Mouse (Mus musculus) liver, embryonic 13.5 days (tissue): ENCODE results near the gene Rabggtb. TPM values are rescaled to one million over a fixed set of nuclear protein-coding genes. Genes with fewer than 3 reads are reported as not detected.

ENCODE experiments used
- ATAC-seq: fragments of 200-750 bp; cut with Nextera tagmentation; 2 replicates; pipeline ENCODE4 v1.8.0; 2017; ENCODE audit warnings: low read depth, mild to moderate bottlenecking, moderate number of reproducible peaks, moderate library complexity
- DNase-seq: peaks from one replicate; pipeline ENCODE4 v3.0.0; 2022
- H3K27ac ChIP-seq: fragments of 300-500 bp; sonication (generic); 2 replicates; pipeline ENCODE4 v1.5.1; 2015; ENCODE audit warnings: moderate library complexity, mild to moderate bottlenecking, inconsistent platforms
- H3K27me3 ChIP-seq: fragments of 300-500 bp; sonication (generic); 2 replicates; pipeline ENCODE4 v1.6.1; 2015; ENCODE audit warnings: mild to moderate bottlenecking, inconsistent platforms
- H3K36me3 ChIP-seq: fragments of 300-500 bp; sonication (generic); 2 replicates; pipeline ENCODE4 v1.6.1; 2015; ENCODE audit warnings: mild to moderate bottlenecking, inconsistent platforms
- H3K4me1 ChIP-seq: fragments of 300-500 bp; sonication (generic); replicated peaks from 2 replicates; pipeline ENCODE4 v1.6.1; 2015; ENCODE audit warnings: inconsistent platforms
- H3K4me2 ChIP-seq: fragments of 300-500 bp; sonication (generic); 2 replicates; pipeline ENCODE4 v1.6.1; 2015; ENCODE audit warnings: inconsistent platforms, mild to moderate bottlenecking, moderate library complexity
- H3K4me3 ChIP-seq: fragments of 300-500 bp; sonication (generic); replicated peaks from 2 replicates; pipeline ENCODE4 v1.5.1; 2015; ENCODE audit warnings: mild to moderate bottlenecking, inconsistent platforms
- H3K9ac ChIP-seq: fragments of 300-500 bp; sonication (generic); 2 replicates; pipeline ENCODE4 v1.6.1; 2015; ENCODE audit warnings: mild to moderate bottlenecking, inconsistent platforms
- H3K9me3 ChIP-seq: fragments of 300-500 bp; sonication (generic); replicated peaks from 2 replicates; pipeline ENCODE4 v1.6.1; 2016; ENCODE audit warnings: inconsistent platforms
- WGBS: fragments of 180-500 bp; shearing (Covaris S2); methylation state at CpG from one replicate; pipeline ENCODE4 v1.1.7; 2015; ENCODE audit not compliant: insufficient replicate concordance; 5-methylcytosine and 5-hydroxymethylcytosine counted together
- polyA plus RNA-seq: library from polyadenylated mRNA; unstranded; fragments of >200 nt; fragmentation: Nextera tagmentation; extraction: Ambion mirVana; gene quantifications from 2 replicates; pipeline ENCODE4 v1.2.1, GENCODE M21; 2015

Gene Rabggtb
- 56.3 and 59.4 TPM in 2 replicates for polyA plus RNA-seq

- H3K4me2 ChIP-seq, result peak within 1 kb of the TSS; percentile 89
- peak within 1 kb of the TSS; percentile 94 for H3K27ac ChIP-seq
- peak; percentile 92 for ATAC-seq
- peak within 1 kb of the TSS; percentile 76 for H3K4me3 ChIP-seq
- H3K9me3 ChIP-seq, result no peaks in the 10 kb centered on the region
- no peaks in the 10 kb centered on the region for H3K27me3 ChIP-seq
- H3K4me1 ChIP-seq, result peaks cover 50% of the 10 kb centered on the region
- H3K9ac ChIP-seq, result peak within 1 kb of the TSS; percentile 92
- WGBS, result under 1% methylated on average over 65 of the region's 65 CpGs
- DNase-seq, result peak; percentile 91
- peaks cover 40% of the 10 kb centered on the region for H3K36me3 ChIP-seq
Observed at GRCm38 (mm10) chr3:153912546-153913509, at the start of gene Rabggtb. Gene Rabggtb (minus strand): TSS chr3:153913009.

DNA sequence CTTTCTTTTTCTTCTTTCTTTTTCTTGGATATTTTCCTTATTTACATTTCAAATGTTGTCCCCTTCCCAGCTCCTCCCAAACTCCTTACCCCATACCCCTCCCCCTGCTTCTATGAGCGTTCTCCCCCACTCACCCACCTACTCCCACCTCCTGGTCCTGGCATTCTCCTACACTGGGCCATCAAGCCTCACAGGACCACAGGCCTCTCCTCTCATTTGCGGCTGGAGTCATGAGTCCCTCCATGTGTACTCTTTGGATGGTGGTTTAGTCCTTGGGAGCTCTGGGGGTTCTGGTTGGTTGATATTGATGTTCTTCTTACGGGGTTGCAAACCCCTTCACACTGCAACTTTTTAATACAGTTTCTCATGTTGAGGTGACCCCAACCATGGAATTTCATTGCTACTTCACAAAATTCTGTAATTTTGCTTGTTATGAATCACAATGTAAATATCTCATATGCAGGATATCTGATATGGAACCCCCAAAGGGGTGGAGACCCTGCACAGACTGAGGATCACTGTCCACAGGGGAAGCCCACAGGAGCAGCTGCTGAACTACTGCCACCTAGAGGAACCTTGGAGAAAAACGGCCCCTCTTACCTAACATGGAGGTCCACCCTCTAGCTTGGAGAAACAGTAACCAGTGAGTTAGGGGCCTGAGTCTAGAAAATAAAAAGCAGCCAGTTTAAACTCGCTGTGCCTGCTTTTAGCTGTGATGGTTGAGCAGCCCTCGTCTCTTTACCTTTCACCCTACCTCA, 49.0 kb upstream of the Rabggtb start:
- Histone ChIP-seq H3K36me3 (no peaks in the 10 kb centered on the region), H3K9ac (no peak overlapping the region), H3K27me3 (no peaks in the 10 kb centered on the region), H3K27ac (no peak overlapping the region), H3K4me3 (no peak overlapping the region), H3K9me3 (no peaks in the 10 kb centered on the region), H3K4me1 (no peaks in the 10 kb centered on the region), H3K4me2 (no peak overlapping the region)
- DNase-seq, result no peak
- ATAC-seq, result no peak; the same call in 1 of the 2 replicates
- 54% methylated on average over 6 of the region's 6 CpGs for WGBS

- H3K9ac ChIP-seq, result no peak overlapping the region
- H3K27ac ChIP-seq, result no peak overlapping the region
- no peaks in the 10 kb centered on the region for H3K36me3 ChIP-seq
- ATAC-seq, result no peak
- no peak overlapping the region for H3K4me3 ChIP-seq
- H3K4me1 ChIP-seq, result no peaks in the 10 kb centered on the region
- DNase-seq, result no peak
- no peak overlapping the region for H3K4me2 ChIP-seq
- no peaks in the 10 kb centered on the region for H3K27me3 ChIP-seq
- WGBS, result 41% methylated on average over 2 of the region's 2 CpGs
- H3K9me3 ChIP-seq, result no peaks in the 10 kb centered on the region
Observed at GRCm38 (mm10) chr3:153960884-153961283, 48.1 kb upstream of the Rabggtb start.

GRCm38 (mm10) chr3:153959731-153960207, 47.0 kb upstream of the Rabggtb start:
- Histone ChIP-seq H3K9me3 (no peaks in the 10 kb centered on the region), H3K9ac (no peak overlapping the region), H3K4me2 (no peak overlapping the region), H3K27ac (no peak overlapping the region), H3K36me3 (no peaks in the 10 kb centered on the region), H3K4me1 (no peaks in the 10 kb centered on the region), H3K4me3 (no peak overlapping the region), H3K27me3 (no peaks in the 10 kb centered on the region)
- ATAC-seq, result no peak
- DNase-seq, result no peak
- WGBS, result 78% methylated on average over 9 of the region's 9 CpGs

DNA sequence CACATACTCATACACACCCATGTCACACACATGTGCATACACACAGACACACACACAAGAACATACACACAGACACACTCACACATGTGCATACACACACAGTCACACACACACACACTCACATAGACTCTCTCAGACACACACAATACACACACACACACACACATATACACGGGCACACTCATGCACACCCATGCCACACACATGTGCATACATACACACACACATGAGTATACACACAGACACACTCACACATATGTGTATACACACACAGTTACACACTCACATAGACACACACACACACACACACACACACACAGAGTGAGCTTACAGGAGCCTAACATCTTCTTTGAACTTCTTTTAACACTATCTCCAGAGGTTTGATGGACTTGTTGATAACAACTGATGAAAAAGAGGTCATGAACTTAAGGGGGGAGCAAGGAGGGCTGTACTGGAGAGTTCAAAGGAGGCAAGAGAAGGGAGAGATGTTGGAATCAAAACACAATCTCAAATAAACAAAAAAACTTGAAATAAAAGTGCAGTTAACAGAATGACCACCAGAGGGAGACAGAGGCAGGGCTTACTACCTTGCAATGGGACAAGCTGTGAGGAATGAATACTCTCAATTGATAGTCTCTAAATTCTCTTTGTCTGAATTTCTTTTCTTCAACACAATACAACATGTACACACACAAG, 46.4 kb upstream of the Rabggtb start:
- Histone ChIP-seq H3K36me3 (no peaks in the 10 kb centered on the region), H3K4me3 (no peak overlapping the region), H3K4me1 (no peaks in the 10 kb centered on the region), H3K9me3 (no peaks in the 10 kb centered on the region), H3K9ac (no peak overlapping the region), H3K27ac (no peak overlapping the region), H3K4me2 (no peak overlapping the region), H3K27me3 (no peaks in the 10 kb centered on the region)
- ATAC-seq, result 0 out of 2 replicates have a peak, but pooled peaks have one; percentile 39
- DNase-seq, result no peak
- WGBS, result 79% methylated on average over 1 of the region's 1 CpGs

- WGBS, result 40% methylated on average over 5 of the region's 5 CpGs
Observed at GRCm38 (mm10) chr3:153957916-153958315, 45.1 kb upstream of the Rabggtb start.

DNA sequence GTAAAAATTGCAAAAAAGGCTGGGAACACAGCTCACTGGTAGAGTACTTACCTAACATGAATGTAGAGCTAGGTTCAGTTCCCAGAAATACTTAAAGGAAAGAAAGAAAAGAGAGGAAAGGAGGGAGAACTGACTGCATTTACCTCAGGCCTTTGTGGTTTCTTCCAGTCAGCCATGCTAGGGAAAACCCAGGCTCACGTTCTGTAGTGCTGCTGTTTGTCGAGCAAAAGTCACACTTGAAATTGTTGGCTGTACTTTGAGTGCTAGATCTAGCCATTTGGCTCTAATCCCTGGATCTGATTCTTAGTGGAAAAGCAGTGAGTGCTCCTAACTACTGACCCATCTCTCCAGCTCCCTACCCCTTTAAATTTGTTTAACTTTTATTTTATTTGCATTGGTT, 35.4 kb upstream of the Rabggtb start:
- no peaks in the 10 kb centered on the region for H3K27me3 ChIP-seq
- WGBS, result 51% methylated on average over 2 of the region's 2 CpGs
- H3K9ac ChIP-seq, result no peak overlapping the region
- no peaks in the 10 kb centered on the region for H3K36me3 ChIP-seq
- no peak for ATAC-seq
- H3K4me1 ChIP-seq, result peaks cover 18% of the 10 kb centered on the region
- H3K4me3 ChIP-seq, result no peak overlapping the region
- DNase-seq, result no peak
- no peak overlapping the region for H3K4me2 ChIP-seq
- no peak overlapping the region for H3K27ac ChIP-seq
- H3K9me3 ChIP-seq, result no peaks in the 10 kb centered on the region

More at GRCm38 (mm10) chr3:153957916-153958315, 45.1 kb upstream of the Rabggtb start:
- Histone ChIP-seq H3K9me3 (no peaks in the 10 kb centered on the region), H3K27me3 (no peaks in the 10 kb centered on the region), H3K4me1 (no peaks in the 10 kb centered on the region), H3K9ac (no peak overlapping the region), H3K4me3 (no peak overlapping the region), H3K36me3 (no peaks in the 10 kb centered on the region), H3K27ac (no peak overlapping the region), H3K4me2 (no peak overlapping the region)
- ATAC-seq, result no peak
- no peak for DNase-seq

GRCm38 (mm10) chr3:153947271-153947670, 34.5 kb upstream of the Rabggtb start:
- Histone ChIP-seq H3K4me3 (no peak overlapping the region), H3K9ac (no peak overlapping the region), H3K27me3 (no peaks in the 10 kb centered on the region), H3K9me3 (no peaks in the 10 kb centered on the region), H3K27ac (no peak overlapping the region), H3K4me1 (peaks cover 27% of the 10 kb centered on the region), H3K4me2 (no peak overlapping the region), H3K36me3 (no peaks in the 10 kb centered on the region)
- no peak for DNase-seq
- WGBS, result 69% methylated on average over 4 of the region's 4 CpGs
- ATAC-seq, result no peak

DNA sequence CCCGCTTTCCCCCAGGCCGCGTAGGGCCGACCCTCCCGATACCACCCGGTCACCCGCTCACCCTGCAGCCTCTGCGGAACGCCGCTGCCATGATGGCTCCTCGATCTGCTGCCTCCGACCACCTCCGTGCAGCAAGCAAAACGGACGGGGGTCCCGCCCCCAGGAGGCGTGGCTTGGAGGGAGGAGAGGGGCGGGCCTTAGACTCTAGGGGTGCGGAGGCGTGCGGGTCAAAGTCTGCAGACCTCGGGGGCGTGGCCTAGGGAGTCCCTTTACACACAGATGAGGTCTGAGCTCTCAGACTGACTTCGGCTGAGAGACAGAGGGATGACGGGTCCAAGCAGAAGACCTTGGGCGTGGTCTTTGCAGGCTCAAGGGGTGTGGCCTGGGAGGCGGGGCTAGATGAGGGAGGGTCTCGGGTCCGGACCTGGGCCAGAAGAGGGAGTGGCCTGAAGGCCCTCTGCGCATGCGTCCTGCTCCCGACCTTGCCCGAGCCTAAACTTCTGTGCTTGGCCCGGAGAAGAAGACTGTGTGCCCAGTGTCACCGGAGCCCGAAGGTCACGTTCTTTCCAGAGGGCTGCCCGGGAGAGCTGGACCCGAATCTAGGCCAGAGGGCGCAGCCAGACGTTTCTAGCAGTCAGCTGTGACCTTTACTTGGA, 31.7 kb upstream of the Rabggtb start, which contains the start of gene Acadm:
Gene Acadm, minus strand, starts transcription at position 298 of the 656 bp plus-strand sequence.
- H3K9me3 ChIP-seq, result no peaks in the 10 kb centered on the region
- peaks cover 47% of the 10 kb centered on the region for H3K4me1 ChIP-seq
- peaks cover 10% of the 10 kb centered on the region; the same call in 1 of the 2 replicates for H3K36me3 ChIP-seq
- peak within 1 kb of the TSS; percentile 89 for H3K4me2 ChIP-seq
- H3K4me3 ChIP-seq, result peak within 1 kb of the TSS; percentile 86
- ATAC-seq, result peak; percentile 96
- WGBS, result under 1% methylated on average over 41 of the region's 41 CpGs
- H3K27ac ChIP-seq, result peak within 1 kb of the TSS; percentile 81
- peak; percentile 99 for DNase-seq
- H3K27me3 ChIP-seq, result no peaks in the 10 kb centered on the region
- peak within 1 kb of the TSS; percentile 88 for H3K9ac ChIP-seq

DNA sequence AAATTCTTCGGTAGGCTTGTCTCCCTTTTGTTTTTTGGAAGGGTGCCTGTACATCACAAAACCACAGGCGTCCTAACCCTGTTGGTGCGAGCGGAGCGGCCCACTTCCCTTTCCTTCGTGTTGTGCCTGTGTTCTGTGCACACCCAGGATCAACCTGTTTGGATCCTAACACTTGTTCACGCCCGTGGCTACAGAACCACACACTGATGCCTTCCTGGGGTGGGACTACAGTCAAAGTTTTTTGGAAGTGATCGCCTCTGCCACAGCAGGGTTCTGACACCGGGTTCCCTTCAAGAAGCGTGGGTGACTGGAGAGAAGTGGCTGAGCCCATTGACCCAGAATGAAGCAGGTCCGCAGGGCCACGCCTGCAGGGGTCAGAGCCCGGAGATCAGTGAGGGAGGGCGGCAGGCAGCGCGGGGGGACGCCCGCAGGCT, 31.1 kb upstream of the Rabggtb start:
- DNase-seq (no peak), ATAC-seq (peak; percentile 59)
- H3K36me3 ChIP-seq, result peaks cover 13% of the 10 kb centered on the region
- H3K27me3 ChIP-seq, result no peaks in the 10 kb centered on the region
- under 1% methylated on average over 19 of the region's 19 CpGs for WGBS
- peaks cover 47% of the 10 kb centered on the region for H3K4me1 ChIP-seq
- peak overlapping the region; percentile 86 for H3K4me3 ChIP-seq
- peak overlapping the region; percentile 89 for H3K4me2 ChIP-seq
- H3K27ac ChIP-seq, result peak overlapping the region; percentile 81
- H3K9ac ChIP-seq, result peak overlapping the region; percentile 88
- H3K9me3 ChIP-seq, result no peaks in the 10 kb centered on the region
